Mouse (Mus musculus) gastrocnemius, postnatal 10 days (tissue): Measurements from ENCODE around the gene Tbl2. TPM values are rescaled to one million over a fixed set of nuclear protein-coding genes. Genes with fewer than 3 reads are reported as not detected.

ENCODE experiments used
- DNase-seq: peaks from one replicate; pipeline ENCODE4 v3.0.0; 2021; ENCODE audit warnings: mixed read lengths
- long read RNA-seq, 2 experiments: library from polyadenylated mRNA; stranded (forward); transcript quantifications; one replicate each; pipeline ENCODE4 v2.0.0; 2021
- total RNA-seq, 2 experiments: library from RNA; stranded (reverse); gene quantifications; 2 replicates each; pipeline ENCODE4 v1.2.3; 2021

Tbl2 gene
- total RNA-seq, result 10 to 100 TPM; 13.6 to 16.8 TPM
- long read RNA-seq, experiment 1, full-length matches to known transcripts, result 8 of 13 reads
- long read RNA-seq, experiment 1, partial matches to known transcripts, result 0 of 13 reads
- long read RNA-seq, experiment 1, other reads (novel, unspliced or antisense), result 5 of 13 reads
- long read RNA-seq, experiment 2, full-length matches to known transcripts, result 6 of 10 reads
- long read RNA-seq, experiment 2, partial matches to known transcripts, result 1 of 10 reads
- long read RNA-seq, experiment 2, other reads (novel, unspliced or antisense), result 3 of 10 reads

DNA sequence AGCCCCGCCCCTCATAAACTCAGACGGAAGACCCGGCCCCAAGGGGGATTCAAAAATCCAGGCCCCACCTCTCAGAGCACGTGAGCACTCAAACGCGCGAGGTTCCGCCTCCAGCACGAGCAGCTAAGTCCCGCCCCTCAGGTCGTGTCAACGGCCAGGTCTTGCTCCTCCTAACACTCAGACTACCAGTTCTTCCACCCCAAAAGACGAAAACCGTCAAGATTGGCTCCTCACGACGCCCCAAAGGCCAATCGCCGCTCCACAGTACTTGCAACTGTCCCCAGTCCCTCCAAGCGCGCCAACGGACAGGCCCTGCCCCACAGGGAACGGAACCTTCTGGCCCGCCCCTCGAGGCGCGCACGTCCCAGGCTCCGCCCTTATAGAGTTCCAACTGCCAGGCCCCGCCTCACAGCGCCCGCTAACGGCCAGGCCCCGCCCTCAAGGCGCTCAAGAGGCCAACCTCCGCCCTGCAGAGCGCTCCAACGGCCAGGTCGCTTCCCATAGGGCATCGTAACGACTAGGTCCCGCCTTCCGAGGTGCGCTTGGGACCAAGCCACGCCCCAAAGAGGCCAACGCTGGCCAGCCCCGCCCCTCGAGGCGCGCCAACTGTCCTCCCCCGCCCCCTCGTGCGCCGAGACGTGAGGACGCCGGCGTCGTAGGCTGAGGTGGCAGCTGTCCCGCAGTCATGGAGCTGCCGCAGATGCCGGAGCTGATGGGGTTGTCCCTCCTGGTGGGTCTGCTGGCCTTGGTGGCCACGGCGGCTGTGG is at the start of gene Tbl2:
TSS of gene Tbl2 (plus strand) at position 605 of the 767 bp plus-strand sequence.
- peak; percentile 99 for DNase-seq

DNA sequence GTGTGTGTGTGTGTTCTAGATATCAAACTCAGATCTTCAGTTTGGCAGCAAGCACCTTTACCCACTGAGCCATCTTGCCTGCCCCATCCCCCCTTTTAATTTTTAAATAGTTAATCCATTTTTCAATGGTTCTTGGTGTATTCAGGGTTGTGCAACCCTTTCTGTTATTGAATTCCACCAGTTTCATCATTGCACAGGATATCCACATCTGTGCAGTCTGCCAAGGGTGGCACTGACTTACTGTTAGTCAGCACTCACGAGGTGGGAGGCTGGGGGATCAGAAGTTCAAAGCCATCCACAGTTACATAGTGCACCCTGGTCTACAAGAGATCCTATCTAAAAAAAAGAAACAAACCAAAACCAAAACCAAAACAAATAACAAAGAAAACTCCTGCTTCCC is 48.5 kb upstream of the Tbl2 start:
- DNase-seq, result no peak

DNA sequence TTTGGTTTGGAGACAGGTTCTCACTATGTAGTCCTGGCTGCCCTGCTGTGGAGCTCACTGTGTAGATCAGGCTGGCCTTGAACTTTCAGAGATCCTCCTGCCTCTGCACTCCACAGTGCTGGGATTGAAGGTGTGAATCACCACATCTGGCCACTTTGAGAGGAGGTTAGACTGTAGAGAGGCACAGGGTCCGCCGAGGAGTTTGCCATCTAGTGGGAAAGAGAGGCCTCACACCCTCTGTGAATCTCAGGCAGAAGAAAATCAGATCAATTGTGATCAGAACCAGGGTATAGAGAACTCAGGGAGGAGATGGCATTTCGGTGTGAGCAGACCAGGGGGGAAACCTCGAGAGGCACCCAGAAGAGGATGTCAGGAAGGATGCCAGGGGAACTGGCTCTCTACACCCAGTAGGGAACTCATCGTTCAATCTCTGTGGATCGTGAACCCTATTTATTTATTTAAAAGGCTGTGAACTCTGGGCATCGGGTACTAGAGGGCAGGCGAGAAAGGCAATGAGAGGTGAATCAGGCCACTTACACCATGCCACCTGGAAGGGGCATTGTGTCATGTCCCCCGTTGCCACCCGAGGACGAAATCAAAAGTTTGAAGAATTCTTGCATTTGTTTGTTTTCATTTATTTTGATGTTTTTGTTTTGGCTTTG is 45.3 kb upstream of the Tbl2 start:
- DNase-seq, result no peak

DNA sequence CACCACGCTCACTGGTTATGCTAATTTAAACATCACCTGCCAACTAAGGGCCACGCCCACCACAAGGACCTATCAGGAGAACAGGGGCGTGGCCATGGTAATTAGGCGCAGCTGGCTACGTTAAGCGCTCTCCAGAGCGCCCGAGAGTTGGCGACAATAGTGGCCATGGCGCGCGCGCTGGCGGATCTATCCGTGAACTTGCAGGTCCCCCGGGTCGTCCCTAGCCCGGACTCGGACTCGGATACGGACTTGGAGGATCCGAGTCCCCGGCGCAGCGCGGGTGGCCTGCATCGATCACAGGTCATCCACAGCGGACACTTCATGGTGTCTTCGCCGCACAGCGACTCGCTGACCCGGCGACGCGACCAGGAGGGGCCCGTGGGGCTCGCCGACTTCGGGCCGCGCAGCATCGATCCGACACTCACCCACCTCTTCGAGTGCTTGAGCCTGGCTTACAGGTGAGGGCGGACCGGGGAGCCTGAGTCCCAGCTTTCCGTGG is 42.6 kb upstream of the Tbl2 start:
- peak; percentile 78 for DNase-seq

DNA sequence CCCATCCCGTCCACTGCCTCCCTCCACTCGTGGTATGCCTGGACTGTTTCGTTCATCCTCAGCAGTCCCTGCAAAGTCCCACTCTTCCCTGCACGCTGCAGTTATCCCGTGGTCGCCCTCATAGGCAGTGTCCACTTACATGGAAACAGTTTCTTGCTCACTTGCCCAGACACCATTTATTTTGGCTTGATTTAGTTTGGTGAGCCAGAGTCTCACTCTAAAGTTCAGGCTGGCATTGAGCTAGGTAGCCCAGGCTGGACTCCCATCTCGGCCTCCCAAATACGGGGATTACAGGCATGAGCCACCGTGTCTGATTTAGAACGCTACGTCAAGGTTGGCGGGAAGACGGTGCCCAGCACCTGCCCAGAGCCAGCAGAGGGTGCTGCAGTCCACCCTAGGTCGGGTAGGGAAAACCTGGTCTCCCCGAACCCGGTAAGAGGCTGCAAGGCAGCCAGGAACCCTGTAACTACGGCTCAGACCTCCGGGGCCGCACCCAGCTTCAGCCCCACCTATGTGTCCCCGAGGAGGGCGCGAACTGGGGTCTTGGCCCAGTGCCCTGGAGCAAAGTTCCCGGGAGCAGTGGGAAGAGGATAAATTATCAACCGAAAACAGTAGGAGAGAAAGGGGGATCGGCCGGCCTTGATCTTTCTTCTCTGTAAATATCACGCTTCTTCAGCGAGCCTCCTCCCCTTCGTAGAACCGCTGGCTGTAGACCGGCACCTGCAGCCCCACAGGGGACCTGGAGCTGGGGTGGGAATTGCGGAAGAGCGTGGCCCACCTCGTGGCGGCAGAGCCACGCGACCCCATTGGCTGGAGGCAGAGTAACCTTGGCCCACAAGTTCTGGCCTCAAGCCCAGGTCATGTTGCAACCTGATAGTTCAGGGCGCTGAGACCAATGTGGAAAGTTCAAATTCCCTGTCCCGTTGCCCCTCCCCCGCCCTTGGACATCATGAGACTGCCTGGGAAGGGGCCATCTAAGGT is 41.6 kb upstream of the Tbl2 start:
- DNase-seq, result peak; percentile 81

DNA sequence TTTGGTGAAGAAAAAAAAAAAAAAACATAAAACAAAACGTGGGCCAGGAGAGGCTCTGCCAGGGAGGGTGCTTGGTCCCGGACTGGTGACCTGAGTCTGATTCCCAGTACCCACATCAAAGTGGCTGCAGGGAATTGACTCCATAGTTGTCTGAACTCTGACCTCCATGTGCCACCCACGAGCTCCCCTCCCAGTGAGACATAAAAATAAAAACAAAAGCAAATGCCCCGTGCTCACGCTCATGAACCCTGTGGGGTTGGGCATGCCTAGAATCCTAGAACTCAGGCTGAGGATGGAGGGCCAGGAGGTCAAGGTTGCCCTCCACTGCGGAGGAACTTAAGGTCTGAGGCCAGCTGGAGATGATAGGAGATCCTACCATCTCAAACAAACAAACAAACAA is 40.4 kb upstream of the Tbl2 start:
- no peak for DNase-seq

DNA sequence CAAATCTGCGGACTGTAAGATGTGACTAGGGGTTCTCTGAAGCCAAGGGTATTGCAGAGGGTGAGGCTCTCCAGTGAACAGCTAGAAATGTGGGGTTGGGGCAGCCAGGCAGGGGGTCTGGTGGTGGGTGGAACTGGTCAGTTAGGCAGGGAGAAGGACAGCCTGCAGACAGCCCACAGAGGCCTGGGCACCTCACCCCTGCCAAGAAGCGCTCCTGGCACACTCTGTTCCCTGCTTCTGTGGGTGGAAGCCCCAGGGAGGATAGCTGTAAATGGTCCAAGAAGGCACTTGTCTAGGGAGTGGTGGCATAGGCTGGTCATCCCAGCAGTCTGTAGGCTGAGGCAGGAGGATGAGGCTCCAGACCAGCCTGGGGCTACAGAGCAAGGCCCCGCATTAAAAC is 40.0 kb upstream of the Tbl2 start:
- no peak for DNase-seq

DNA sequence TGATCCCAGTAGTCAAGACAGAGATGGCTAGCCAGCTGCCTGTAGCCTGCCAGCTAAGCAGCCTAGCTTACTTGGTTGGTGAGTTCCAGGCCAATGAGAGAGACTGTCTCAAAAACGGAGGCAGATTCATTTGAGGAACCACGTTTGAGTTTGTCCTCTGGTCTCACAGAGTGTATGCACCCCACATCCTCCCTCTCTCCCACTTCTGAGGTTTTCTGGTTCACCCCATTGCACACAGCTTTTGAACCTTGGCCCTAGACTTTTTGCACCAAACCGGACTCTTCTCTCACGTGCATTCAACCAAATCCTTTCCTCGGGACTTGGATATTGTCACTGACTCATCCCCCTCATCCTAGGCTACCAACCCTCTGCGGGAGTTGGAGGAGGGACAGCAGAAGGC is 39.5 kb upstream of the Tbl2 start:
- DNase-seq, result no peak

DNA sequence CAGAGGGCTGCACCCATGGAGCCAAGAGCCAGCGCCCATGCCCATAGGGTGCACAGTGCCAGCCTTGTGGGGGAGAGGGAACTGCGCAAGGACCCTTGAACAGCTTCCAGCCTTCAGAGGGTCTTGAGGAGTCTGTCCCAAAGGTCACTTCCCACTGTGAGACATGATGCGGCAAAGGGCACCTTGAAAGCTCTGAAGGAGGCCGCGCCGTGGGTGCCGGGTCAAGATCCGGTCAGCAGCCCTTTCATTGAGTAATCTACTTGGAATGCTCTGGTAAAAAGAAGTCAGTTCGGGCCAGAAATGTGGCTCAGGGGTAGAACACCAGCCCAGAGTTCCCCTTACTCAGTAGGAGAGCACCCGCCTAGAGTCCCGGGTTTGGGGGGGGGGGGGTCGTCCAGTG is 35.7 kb upstream of the Tbl2 start:
- no peak for DNase-seq

DNA sequence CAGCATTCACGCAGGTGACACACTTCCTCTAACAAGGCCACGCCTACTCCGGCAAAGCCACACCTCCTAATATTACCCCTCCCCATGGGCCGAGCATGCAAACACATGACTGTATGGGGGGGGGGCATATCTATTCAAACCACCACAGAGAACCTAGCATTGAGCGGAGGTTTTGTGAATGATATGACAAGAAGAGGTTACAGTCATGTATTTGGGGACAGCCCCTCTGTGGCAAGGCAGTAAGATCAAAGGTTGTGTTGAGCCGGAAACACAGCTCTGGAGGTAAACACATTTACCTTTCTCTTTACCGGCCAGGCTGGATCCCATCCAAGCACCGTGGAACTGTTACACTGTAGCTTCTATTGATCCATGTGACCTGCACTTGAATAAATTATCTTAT is 34.2 kb upstream of the Tbl2 start:
- no peak for DNase-seq

DNA sequence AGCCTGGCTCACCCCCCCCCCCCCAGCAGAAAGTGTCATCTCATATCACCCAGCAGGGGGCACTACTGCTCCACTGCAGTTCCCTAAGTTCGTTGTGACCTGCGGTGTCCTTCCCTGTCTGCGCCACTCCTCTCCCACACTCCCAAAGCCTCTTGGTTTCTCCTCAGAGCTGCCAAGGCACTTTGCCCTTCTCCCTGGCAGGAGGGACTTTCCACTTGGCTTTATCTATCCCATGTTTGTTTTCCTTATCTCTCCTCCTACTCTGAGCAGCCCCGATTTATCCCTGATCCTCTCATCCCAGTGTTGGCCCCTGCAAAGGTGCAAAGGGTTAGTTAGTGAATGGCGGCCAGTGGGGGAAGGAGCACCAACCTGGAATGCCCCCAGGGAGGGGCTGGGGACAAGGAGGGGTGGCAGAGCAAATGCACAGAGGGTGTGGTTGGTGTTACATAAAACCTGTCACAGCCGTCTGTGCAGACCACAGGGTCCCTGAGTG is 30.8 kb upstream of the Tbl2 start:
- peak; percentile 69 for DNase-seq

DNA sequence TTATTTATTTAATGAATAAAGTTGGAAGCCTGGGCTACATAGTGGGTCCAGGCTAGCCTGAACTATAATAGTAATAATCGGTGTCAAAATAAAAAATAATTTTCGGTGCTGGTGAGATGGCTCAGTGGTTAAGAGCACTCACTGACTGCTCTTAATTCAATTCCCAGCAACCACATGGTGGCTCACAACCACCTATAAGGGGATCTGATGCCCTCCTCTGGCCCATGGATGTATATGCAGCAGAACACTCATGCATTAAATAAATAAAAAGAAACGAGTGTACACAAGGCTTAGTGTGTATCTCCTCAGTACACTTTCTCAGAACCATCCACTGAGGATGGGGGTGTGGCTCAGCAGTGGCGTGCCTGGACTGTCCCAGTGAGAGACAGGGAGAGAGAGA is 28.7 kb upstream of the Tbl2 start:
- DNase-seq, result no peak

DNA sequence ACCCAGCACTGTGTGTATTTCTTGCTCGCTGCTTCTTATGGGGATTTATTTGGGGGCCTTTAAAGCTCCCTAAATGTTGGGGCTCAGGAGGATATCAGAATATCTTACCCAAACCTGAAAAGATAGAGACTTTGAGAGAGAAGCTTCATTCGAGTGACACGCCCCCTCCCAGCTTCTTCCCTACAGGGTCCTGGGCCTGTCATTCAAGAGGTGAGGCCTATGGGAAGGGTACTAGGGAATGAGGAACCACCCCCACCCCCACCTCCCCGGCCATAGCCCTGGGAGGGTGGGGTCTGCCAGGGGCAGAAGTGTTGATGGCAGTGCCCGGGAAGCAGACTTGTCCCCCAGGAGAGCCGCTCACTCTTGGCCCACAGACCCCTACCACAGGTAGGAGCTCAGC is 23.3 kb upstream of the Tbl2 start:
- no peak for DNase-seq

DNA sequence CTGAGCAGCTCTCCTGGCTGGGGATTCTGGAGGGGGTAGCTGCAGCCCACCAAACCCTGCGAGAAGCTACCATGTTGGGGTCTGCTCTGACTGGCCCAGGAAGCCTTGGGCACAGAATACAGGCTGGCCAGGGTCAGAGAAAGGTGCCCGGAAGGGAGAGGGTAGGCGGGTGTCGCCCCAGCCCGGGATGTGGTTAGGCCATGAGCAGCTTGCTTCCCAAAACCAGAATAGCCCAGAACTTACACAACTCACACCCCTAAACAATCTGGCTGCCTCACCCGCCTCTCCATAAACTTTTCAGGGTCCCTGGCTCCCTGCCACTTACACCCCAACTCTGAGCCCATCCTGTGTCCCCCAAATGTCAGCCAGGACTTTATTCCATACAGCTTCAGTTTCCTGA is 21.8 kb upstream of the Tbl2 start:
- no peak for DNase-seq

DNA sequence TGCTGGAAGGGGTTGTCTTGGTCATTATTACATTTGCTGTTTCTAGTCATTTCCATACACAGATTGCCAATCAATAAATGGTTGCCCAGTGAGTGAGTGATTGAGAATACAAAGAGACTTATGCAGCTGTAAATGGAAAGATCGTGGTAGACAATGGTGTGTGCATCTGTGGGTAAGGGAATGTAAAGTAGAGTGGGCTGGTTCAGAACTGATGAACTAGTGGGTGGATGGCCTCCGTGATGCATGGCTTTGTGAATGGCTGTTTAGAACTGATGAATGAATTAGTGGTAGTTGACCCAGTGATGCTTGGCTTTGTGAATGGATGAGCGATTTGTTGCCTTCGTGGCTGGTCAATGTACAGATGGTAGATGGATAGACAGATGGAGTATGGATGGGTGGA is 19.7 kb upstream of the Tbl2 start:
- no peak for DNase-seq

DNA sequence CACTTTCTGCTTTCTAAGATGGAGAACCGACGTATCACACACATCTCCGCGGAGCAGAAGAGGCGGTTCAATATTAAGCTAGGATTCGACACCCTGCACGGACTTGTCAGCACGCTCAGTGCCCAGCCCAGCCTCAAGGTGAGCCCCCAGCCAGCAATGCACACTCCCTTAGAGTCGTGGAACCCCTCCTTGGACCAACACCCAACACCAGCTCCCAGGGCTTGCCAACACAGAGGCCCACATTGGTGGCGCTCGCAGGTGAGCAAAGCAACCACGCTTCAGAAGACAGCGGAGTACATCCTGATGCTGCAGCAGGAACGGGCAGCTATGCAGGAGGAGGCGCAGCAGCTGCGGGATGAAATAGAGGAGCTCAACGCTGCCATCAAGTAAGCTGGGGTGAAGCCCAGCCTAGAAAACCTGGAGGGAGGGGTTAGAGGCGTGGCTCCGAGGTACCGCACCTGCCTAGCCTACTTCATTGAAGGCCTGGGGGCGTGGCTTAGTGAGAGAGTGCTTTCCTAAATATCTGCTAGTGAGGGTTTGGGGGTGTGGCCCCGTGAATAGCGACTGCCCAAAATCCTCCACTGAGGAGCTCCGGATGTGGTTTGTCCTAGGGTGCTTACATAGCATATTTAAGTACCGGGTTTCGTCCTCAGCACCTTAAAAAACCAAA is 15.6 kb upstream of the Tbl2 start:
- DNase-seq, result no peak

DNA sequence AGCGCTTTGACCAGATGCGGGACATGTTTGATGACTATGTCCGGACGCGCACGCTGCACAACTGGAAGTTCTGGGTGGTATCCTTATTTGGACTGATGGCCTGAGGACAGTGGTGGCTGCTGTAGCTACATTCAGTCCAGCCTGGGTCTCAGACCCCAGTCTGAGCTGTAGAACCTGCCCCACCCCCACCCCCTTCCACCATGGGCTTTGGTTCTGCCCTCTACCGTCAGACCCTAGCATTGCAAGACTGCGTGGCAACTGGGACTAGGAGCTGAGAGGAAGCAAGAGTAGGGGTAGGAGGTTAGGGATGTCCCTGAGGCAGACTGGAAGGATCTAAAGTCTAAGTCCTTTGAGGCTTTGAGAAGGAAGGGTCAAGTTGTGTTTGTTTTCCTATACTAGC is 14.9 kb upstream of the Tbl2 start:
- no peak for DNase-seq

DNA sequence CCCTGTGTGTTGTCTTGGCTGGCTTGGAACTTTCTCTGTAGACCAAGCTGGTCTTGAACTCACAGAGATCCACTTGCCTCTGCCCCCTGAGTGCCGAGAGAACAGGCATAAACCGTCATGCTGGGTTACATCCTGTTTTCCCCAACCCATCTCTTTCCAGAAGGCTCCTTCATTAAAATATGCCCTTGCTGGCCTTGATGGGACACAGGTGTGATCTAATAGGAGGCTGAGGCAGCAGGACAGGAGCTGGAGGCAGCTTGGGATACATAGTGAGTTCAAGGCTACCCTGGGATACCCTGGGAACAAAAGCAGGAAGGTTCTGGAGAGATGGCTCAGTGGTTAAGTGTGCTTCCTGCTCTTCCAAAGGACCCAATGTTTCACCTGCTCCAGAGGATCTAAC is 9.6 kb upstream of the Tbl2 start:
- no peak for DNase-seq

DNA sequence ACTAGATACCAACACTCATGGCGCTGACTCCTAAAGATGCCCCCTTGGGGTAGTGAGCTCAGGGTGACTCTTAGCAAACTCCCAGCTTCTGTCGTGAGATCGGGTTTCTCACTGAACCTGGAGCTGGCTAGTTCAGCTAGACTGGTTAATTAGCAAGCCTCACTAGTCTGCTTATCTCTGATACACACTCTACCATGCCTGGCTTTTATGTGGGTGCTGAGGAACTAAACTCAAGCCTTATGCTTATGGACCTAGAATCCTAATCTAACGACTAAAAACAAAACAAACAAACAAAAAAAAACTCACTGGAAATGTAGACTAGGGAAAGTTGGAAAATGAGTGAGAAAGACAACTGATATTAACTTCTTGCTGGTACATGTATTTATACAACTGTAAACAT is 5.0 kb upstream of the Tbl2 start:
- DNase-seq, result no peak

DNA sequence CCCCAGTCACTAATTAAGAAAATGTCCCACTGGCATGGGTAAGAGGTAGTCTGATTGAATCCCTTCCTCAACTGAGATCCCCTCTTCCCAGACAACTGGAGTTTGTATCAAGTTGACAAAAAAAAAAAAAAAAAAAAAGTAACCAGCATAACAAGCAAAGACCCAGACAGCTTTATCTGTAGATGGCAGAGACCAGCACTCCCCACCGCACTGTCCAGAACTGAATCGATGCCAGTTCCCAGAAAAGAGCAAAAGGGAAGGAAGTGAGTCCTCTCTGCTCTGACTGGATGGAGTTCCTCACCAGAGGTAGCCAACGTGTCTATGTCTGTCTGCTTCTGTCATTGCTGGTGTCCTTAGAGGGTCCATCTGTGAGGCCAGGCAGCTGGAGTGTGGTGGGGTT is 3.9 kb upstream of the Tbl2 start:
- no peak for DNase-seq

DNA sequence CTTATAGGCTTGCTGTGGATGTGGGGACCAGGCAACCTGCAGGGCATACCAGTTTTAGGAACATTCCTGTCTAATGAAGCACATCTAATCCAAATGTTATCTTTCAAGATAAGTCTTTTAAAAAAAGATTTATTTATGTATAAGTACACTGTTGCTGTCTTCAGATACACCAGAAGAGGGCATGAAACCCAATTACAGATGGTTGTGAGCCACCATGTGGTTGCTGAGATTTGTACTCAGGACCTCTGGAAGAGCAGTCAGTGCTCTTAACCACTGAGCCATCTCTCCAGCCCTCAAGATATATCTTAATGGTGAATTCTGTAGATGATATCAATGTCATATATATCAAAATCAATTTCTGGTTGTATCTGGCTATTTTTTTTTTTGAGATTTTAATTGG is 3.5 kb upstream of the Tbl2 start:
- DNase-seq, result no peak

DNA sequence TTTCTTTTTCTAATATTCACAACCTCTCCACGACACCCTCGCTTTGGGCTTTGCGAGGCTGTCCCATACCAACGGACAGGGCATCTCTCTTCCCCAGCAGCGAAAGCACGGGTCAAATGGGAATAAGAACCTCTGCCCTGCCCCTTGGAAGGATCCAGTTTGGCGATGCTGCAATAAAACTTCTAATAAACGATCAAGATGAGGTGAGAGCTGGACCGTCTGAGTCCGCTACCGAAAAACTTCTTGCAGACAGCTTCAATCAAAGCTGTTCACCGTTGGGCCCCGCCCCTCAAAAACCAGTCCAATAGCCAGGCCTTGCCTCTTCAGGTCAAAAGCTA is 773 bp upstream of the Tbl2 start:
- no peak for DNase-seq
